Mouse (Mus musculus) right cerebral cortex, adult 2 months (tissue): ENCODE data around the gene Zfp143.
"Not testable (repeated sequence)": the region's sequence is repeated elsewhere in the genome, so short reads cannot be mapped to it uniquely, and the experiment has no call there.

ENCODE experiments used
- DNase-seq, 2 experiments: peaks; one replicate each; pipeline ENCODE4 v3.0.0; 2021 to 2022; ENCODE audit warnings: low spot score in 2 of 2

The Zfp143 gene

GRCm38 (mm10) chr7:110132272-110132671 lies 71.3 kb downstream of the Zfp143 start:
- not testable (repeated sequence) for DNase-seq

- no peak for DNase-seq
Observed at GRCm38 (mm10) chr7:110133988-110134387, 73.0 kb downstream of the Zfp143 start.

GRCm38 (mm10) chr7:110138538-110138937 lies 77.5 kb downstream of the Zfp143 start:
- DNase-seq: no peak

GRCm38 (mm10) chr7:110143863-110144262 lies 82.8 kb downstream of the Zfp143 start:
- no peak for DNase-seq
